Mouse (Mus musculus) naive thymus-derived CD4-positive, alpha-beta T cell, adult 2 months (primary cell): ENCODE data around the gene Tpra1.

Experiments
- DNase-seq: peaks from one replicate; pipeline ENCODE4 v3.0.0-alpha.2; 2011; ENCODE audit warnings: low read depth

Gene Tpra1

GRCm38 (mm10) chr6:88957801-88958211, 55.8 kb downstream of the Tpra1 start:
- DNase-seq: no peak

GRCm38 (mm10) chr6:88958305-88958704, 56.3 kb downstream of the Tpra1 start:
- DNase-seq: no peak

GRCm38 (mm10) chr6:88959834-88960233, 57.8 kb downstream of the Tpra1 start:
- DNase-seq: no peak

- DNase-seq: no peak
Measured at GRCm38 (mm10) chr6:88960941-88961340, 58.9 kb downstream of the Tpra1 start.
